Mouse (Mus musculus) CH12.LX (cell line): ENCODE data around the gene Rtf2. TPM values are rescaled to one million over a fixed set of nuclear protein-coding genes. Genes with fewer than 3 reads are reported as not detected.

ENCODE experiments used
- DNase-seq: peaks from one replicate; pipeline ENCODE4 v3.0.0-alpha.2; 2013; ENCODE audit errors: extremely low read depth
- H3K27ac ChIP-seq: 2 replicates; pipeline ENCODE4 v1.5.1; 2012; ENCODE audit warnings: low read depth, mild to moderate bottlenecking, control low read depth, moderate library complexity; ENCODE audit not compliant: insufficient read depth
- H3K27me3 ChIP-seq: replicated peaks from 2 replicates; pipeline ENCODE3; 2012; ENCODE audit warnings: inconsistent platforms
- H3K36me3 ChIP-seq, 2 experiments: replicated peaks in 1 of 2; 2 replicates each; pipeline versions ENCODE3 to v1.6.1; 2012; ENCODE audit warnings: inconsistent platforms in 1 of 2, low read length in 1 of 2, mild to moderate bottlenecking in 1 of 2, mixed read lengths in 1 of 2, moderate library complexity in 1 of 2; ENCODE audit not compliant: control insufficient read depth in 1 of 2, insufficient read depth in 1 of 2
- H3K4me1 ChIP-seq, 2 experiments: 2 replicates each; pipeline ENCODE4 v1.6.1; 2012; ENCODE audit warnings: inconsistent platforms in 1 of 2, moderate library complexity in 1 of 2; ENCODE audit not compliant: insufficient read depth in 2 of 2, control insufficient read depth in 1 of 2
- H3K4me2 ChIP-seq: 2 replicates; pipeline ENCODE4 v1.6.1; 2012; ENCODE audit warnings: low read depth, mild to moderate bottlenecking, control low read depth; ENCODE audit not compliant: poor library complexity, insufficient read depth, severe bottlenecking
- H3K4me3 ChIP-seq, 3 experiments: fragments of 150-350 bp in 1 of 3; sonication (generic) in 1 of 3; replicated peaks in 1 of 3; 2 replicates each; pipeline versions ENCODE3 to v1.5.1; 2011 to 2012; ENCODE audit warnings: low read depth in 2 of 3, low read length in 2 of 3, mild to moderate bottlenecking in 2 of 3, moderate library complexity in 2 of 3, control low read depth in 1 of 3, improper control_type of control experiment in 1 of 3, inconsistent platforms in 1 of 3, mixed read lengths in 1 of 3; ENCODE audit not compliant: poor library complexity in 1 of 3
- H3K79me2 ChIP-seq: replicated peaks from 2 replicates; pipeline ENCODE4 v1.6.1; 2012; ENCODE audit warnings: mild to moderate bottlenecking, moderate library complexity; ENCODE audit not compliant: control insufficient read depth, poor library complexity, insufficient read depth, severe bottlenecking; ENCODE audit errors: extremely low read depth
- H3K9ac ChIP-seq: 2 replicates; pipeline ENCODE4 v1.6.1; 2012; ENCODE audit warnings: low read depth, mild to moderate bottlenecking, control low read depth, moderate library complexity; ENCODE audit not compliant: insufficient read depth
- H3K9me3 ChIP-seq: replicated peaks from 2 replicates; pipeline ENCODE3; 2012; ENCODE audit warnings: low read length, inconsistent platforms, mixed read lengths
- CHD2 ChIP-seq: IDR thresholded peaks from 2 replicates; pipeline ENCODE4 v1.6.1; 2011; ENCODE audit warnings: low read length, improper control_type of control experiment
- CTCF ChIP-seq, 2 experiments: IDR thresholded peaks in 1 of 2; conservative IDR thresholded peaks in 1 of 2; 2 replicates each; pipeline ENCODE4 v1.5.1; 2011 to 2012; ENCODE audit warnings: low read depth in 2 of 2, low read length in 2 of 2, improper control_type of control experiment in 1 of 2, inconsistent platforms in 1 of 2, mild to moderate bottlenecking in 1 of 2, moderate library complexity in 1 of 2
- ELF1 ChIP-seq: IDR thresholded peaks from 2 replicates; pipeline ENCODE4 v1.6.1; 2014; ENCODE audit warnings: low read depth, mild to moderate bottlenecking, inconsistent platforms, low read length, improper control_type of control experiment
- EP300 ChIP-seq: IDR thresholded peaks from 2 replicates; pipeline ENCODE4 v1.6.1; 2011; ENCODE audit warnings: low read length, improper control_type of control experiment
- ETS1 ChIP-seq: conservative IDR thresholded peaks from 2 replicates; pipeline ENCODE4 v1.6.1; 2012; ENCODE audit warnings: low read depth, mild to moderate bottlenecking, inconsistent platforms, low read length, improper control_type of control experiment, moderate library complexity
- JUND ChIP-seq: conservative IDR thresholded peaks from 2 replicates; pipeline ENCODE4 v1.6.1; 2011; ENCODE audit warnings: low read depth, low read length, improper control_type of control experiment
- MAFK ChIP-seq: IDR thresholded peaks from 2 replicates; pipeline ENCODE4 v1.6.1; 2011; ENCODE audit warnings: low read length, improper control_type of control experiment; ENCODE audit not compliant: insufficient replicate concordance
- MAZ ChIP-seq: IDR thresholded peaks from 2 replicates; pipeline ENCODE4 v1.6.1; 2012; ENCODE audit warnings: low read depth, mild to moderate bottlenecking, inconsistent platforms, low read length, improper control_type of control experiment, moderate library complexity
- NELFE ChIP-seq: IDR thresholded peaks from 2 replicates; pipeline ENCODE4 v1.6.1; 2011; ENCODE audit warnings: low read depth, low read length, improper control_type of control experiment
- NRF1 ChIP-seq: IDR thresholded peaks from 2 replicates; pipeline ENCODE4 v1.6.1; 2014; ENCODE audit warnings: low read depth, mild to moderate bottlenecking, inconsistent platforms, low read length, improper control_type of control experiment, moderate library complexity
- PAX5 ChIP-seq: IDR thresholded peaks from 2 replicates; pipeline ENCODE4 v1.6.1; 2012; ENCODE audit warnings: low read length, inconsistent platforms, mixed read lengths
- RCOR1 ChIP-seq: conservative IDR thresholded peaks from 2 replicates; pipeline ENCODE4 v1.6.1; 2012; ENCODE audit warnings: low read depth, mild to moderate bottlenecking, inconsistent platforms, low read length, improper control_type of control experiment
- SIN3A ChIP-seq: IDR thresholded peaks from 2 replicates; pipeline ENCODE4 v1.6.1; 2012; ENCODE audit warnings: low read length, improper control_type of control experiment, inconsistent platforms
- SMC3 ChIP-seq: IDR thresholded peaks from 2 replicates; pipeline ENCODE4 v1.6.1; 2011; ENCODE audit warnings: low read depth, low read length, improper control_type of control experiment
- TBP ChIP-seq: conservative IDR thresholded peaks from 2 replicates; pipeline ENCODE4 v1.6.1; 2011; ENCODE audit warnings: low read depth, low read length, improper control_type of control experiment
- TCF12 ChIP-seq: IDR thresholded peaks from 2 replicates; pipeline ENCODE4 v1.6.1; 2014; ENCODE audit warnings: low read depth, mild to moderate bottlenecking, inconsistent platforms, low read length, improper control_type of control experiment
- UBTF ChIP-seq: IDR thresholded peaks from 2 replicates; pipeline ENCODE4 v1.6.1; 2012; ENCODE audit warnings: low read depth, mild to moderate bottlenecking, inconsistent platforms, low read length, improper control_type of control experiment, moderate library complexity
- ZC3H11A ChIP-seq: IDR thresholded peaks from 2 replicates; pipeline ENCODE4 v1.6.1; 2012; ENCODE audit warnings: low read depth, mild to moderate bottlenecking, inconsistent platforms, low read length, improper control_type of control experiment
- ZKSCAN1 ChIP-seq: IDR thresholded peaks from 2 replicates; pipeline ENCODE4 v1.6.1; 2012; ENCODE audit warnings: low read depth, inconsistent platforms, low read length, improper control_type of control experiment, borderline replicate concordance
- ZMIZ1 ChIP-seq: IDR thresholded peaks from 2 replicates; pipeline ENCODE4 v1.6.1; 2012; ENCODE audit warnings: low read depth, mild to moderate bottlenecking, inconsistent platforms, low read length, improper control_type of control experiment
- dilution Hi-C: fragments of 300-500 bp; cut with MboI; formaldehyde crosslinking; loops from 2 replicates; pipeline ENCODE4 v1.14.3; 2020; ENCODE audit warnings: low sequenced_read_pairs; ENCODE audit not compliant: extremely low pct_unique_long_range_greater_than_20kb, extremely low pct_ligation_motif_present
- in situ Hi-C: fragments of 300-500 bp; cut with MboI; formaldehyde crosslinking; loops from 3 replicates; pipeline ENCODE4 v1.14.3; 2019; ENCODE audit warnings: low sequenced_read_pairs, low pct_ligation_motif_present, low pct_unique_long_range_greater_than_20kb, mixed read lengths
- polyA plus RNA-seq: library from polyadenylated mRNA; unstranded; fragments of >175 nt; gene quantifications from 2 replicates; pipeline ENCODE4 v1.2.1, GENCODE M21; 2012; ENCODE audit warnings: low read depth; ENCODE audit not compliant: insufficient read length
- total RNA-seq, 2 experiments: library from RNA; depleted of rRNA; stranded (reverse); fragments of 300-350 nt in 1 of 2; fragments of >200 nt in 1 of 2; gene quantifications; 2 replicates each; pipeline ENCODE4 v1.2.3; 2012 to 2014

The Rtf2 gene
- total and polyA plus RNA-seq, 3 experiments, result 60.3 to 72.9 (median 61.4) TPM

GRCm38 (mm10) chr2:172416876-172417275 is 23.5 kb upstream of the Rtf2 start (continued):
- TF ChIP-seq RCOR1, result 0 out of 2 replicates have a peak, but pooled peaks have one; percentile 45
- TF ChIP-seq MAFK, result 0 out of 2 replicates have a peak, but pooled peaks have one; percentile 44
- no peak for TF ChIP-seq CTCF (conservative IDR thresholded peaks at IDR 0.05 in 1 of 2, IDR thresholded peaks at IDR 0.05 in 1 of 2; ENCODE audit: low read depth in 2 of 2, low read length in 2 of 2)
- no peak for TF ChIP-seq UBTF
- TF ChIP-seq ZC3H11A, result no peak
- TF ChIP-seq MAZ, result peak; percentile 66; the same call in 1 of the 2 replicates
- TF ChIP-seq EP300, result peak; percentile 78
- no peak for TF ChIP-seq PAX5

GRCm38 (mm10) chr2:172418208-172418607 is 22.1 kb upstream of the Rtf2 start:
- Histone ChIP-seq H3K9me3 (no peaks in the 10 kb centered on the region), H3K4me2 (no peak overlapping the region), H3K79me2 (no peaks in the 10 kb centered on the region), H3K9ac (no peak overlapping the region), H3K4me1 (peaks cover 28 to 77% of the 10 kb centered on the region in 2 experiments), H3K36me3 (peaks cover 6 to 38% of the 10 kb centered on the region in 2 experiments), H3K4me3 (no peak overlapping the region)
- DNase-seq, result peak; percentile 47
- TF ChIP-seq CTCF (conservative IDR thresholded peaks at IDR 0.05 in 1 of 2, IDR thresholded peaks at IDR 0.05 in 1 of 2; ENCODE audit: low read depth in 2 of 2, low read length in 2 of 2) (no peak), ZKSCAN1 (no peak), NRF1 (0 out of 2 replicates have a peak, but pooled peaks have one; percentile 8), SMC3 (no peak), TCF12 (no peak), ELF1 (no peak), ETS1 (peak; percentile 56; the same call in 1 of the 2 replicates), MAFK (no peak), CHD2 (0 out of 2 replicates have a peak, but pooled peaks have one; percentile 4), JUND (no peak; the same call in 1 of the 2 replicates), NELFE (no peak), TBP (no peak), EP300 (peak; percentile 72), ZMIZ1 (no peak), SIN3A (no peak)
- TF ChIP-seq, all 38 proteins: peak for 4
- Histone ChIP-seq H3K27me3 (no peaks in the 10 kb centered on the region), H3K27ac (peak overlapping the region; percentile 43)
- in situ Hi-C loops (no loop called here), dilution Hi-C loops (no loop called here)
